Mouse (Mus musculus): Measurements from ENCODE around the gene Snorc. TPM values are rescaled to one million over a fixed set of nuclear protein-coding genes. Genes with fewer than 3 reads are reported as not detected.

Gene Snorc
- total RNA-seq (2023) = not detected in 2 replicates

DNA sequence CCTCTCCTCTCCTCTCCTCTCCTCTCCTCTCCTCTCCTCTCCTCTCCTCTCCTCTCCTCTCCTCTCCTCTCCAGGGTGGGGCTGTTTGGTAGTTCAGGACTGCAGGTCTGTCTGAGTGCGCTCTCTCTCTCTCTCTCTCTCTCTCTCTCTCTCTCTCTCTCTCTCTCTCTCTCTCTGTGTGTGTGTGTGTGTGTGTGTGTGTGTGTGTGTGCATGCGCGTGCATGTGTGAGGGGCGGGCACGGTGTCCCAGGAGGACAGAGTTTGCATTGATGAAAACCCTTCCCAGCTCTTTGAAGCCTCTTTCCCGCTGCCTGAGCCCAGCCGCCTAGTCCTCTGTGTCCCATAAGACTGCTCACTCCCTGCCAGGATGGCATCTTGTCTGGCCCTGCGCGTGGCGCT, at the start of gene Snorc:
Gene Snorc, plus strand, starts transcription at position 301 of the 400 bp plus-strand sequence.

DNA sequence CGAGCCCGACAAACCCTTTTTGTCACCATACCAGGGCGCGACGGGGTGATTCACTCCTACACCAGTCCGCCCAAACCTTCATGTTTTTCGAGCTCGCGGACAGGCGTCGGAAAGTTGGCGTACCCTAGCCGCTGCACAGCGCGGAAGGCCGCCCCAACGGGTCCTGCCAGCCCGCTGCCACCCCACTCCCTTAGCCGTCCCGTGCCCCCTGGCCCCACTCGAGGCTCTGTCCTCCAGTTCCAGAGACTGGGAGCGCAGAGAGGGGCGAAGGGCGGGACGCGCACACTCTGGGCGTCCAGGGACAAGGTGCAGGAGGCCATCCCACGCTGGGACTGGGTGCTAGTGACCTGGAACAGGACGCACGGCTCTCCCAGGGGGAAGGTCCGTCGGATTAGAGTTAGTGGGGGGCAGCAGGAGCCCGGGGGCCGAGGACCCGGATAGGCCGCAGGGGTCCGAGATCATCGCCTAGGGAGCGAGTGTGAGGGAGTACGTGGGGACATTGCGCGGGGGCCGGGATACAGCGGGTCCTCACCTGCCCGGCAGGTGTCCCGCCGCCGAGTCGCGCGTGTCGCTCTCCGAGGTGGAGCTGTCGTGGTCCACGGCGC, 39.6 kb downstream of the Snorc start, which contains the start of gene Neu2:
Gene Neu2, plus strand, starts transcription at position 329 of the 605 bp plus-strand sequence.

Other genes with a start within 250 kb of the Snorc start
- 0.25 and 0.36 TPM in 2 replicates for gene Efhd1, start 205.9 kb upstream of the Snorc start, total RNA-seq (2023)
- gene Gigyf2, start 143.3 kb upstream of the Snorc start, total RNA-seq (2023) = 47.1 and 87.2 TPM in 2 replicates
- not detected in 2 replicates for gene Kcnj13, start 75.5 kb upstream of the Snorc start, total RNA-seq (2023)
- not detected in 2 replicates for gene Neu2, start 39.6 kb downstream of the Snorc start, total RNA-seq (2023)
- not detected in 2 replicates for gene Ngef, start 103.6 kb downstream of the Snorc start, total RNA-seq (2023)
- gene Inpp5d, start 150.0 kb downstream of the Snorc start, total RNA-seq (2023) = 389 and 575 TPM in 2 replicates